Mouse (Mus musculus) myocyte (in vitro differentiated cells): ENCODE results near the gene Patl2. TPM values are rescaled to one million over a fixed set of nuclear protein-coding genes. Genes with fewer than 3 reads are reported as not detected.

Experiments used
- H3K27me3 ChIP-seq: one replicate; pipeline ENCODE4 v1.6.1; 2011; ENCODE audit not compliant: control insufficient read depth, insufficient read depth, insufficient read length
- H3K36me3 ChIP-seq: one replicate; pipeline ENCODE4 v1.6.1; 2011; ENCODE audit not compliant: control insufficient read depth, insufficient read depth
- H3K4me2 ChIP-seq: one replicate; pipeline ENCODE4 v1.6.1; 2011; ENCODE audit warnings: low read depth, control low read depth
- H3K4me3 ChIP-seq: one replicate; pipeline ENCODE4 v1.5.1; 2011; ENCODE audit warnings: mild to moderate bottlenecking, control low read depth, moderate library complexity
- H3K79me2 ChIP-seq: one replicate; pipeline ENCODE4 v1.6.1; 2011; ENCODE audit not compliant: control insufficient read depth, insufficient read depth
- H3ac ChIP-seq: one replicate; pipeline ENCODE4 v1.6.1; 2011; ENCODE audit not compliant: control insufficient read depth, insufficient read length
- CEBPB ChIP-seq: IDR thresholded peaks from 2 replicates; pipeline ENCODE4 v1.6.1; 2011; ENCODE audit warnings: mild to moderate bottlenecking, moderate library complexity; ENCODE audit not compliant: poor library complexity, insufficient read depth, severe bottlenecking
- E2F4 ChIP-seq: IDR thresholded peaks from one replicate; pipeline ENCODE4 v1.6.1; 2011; ENCODE audit warnings: mild to moderate bottlenecking, control low read depth, moderate library complexity; ENCODE audit not compliant: insufficient read depth
- MAX ChIP-seq: IDR thresholded peaks from one replicate; pipeline ENCODE4 v1.6.1; 2011; ENCODE audit warnings: low read depth, mild to moderate bottlenecking, control low read depth
- MYOD1 ChIP-seq, 3 experiments: IDR thresholded peaks; one replicate each; pipeline ENCODE4 v1.6.1; 2011; ENCODE audit warnings: control low read depth in 2 of 3, low read depth in 2 of 3, mild to moderate bottlenecking in 2 of 3, moderate library complexity in 1 of 3; ENCODE audit not compliant: insufficient read length in 2 of 3, control insufficient read depth in 1 of 3
- MYOG ChIP-seq, 3 experiments: IDR thresholded peaks; one replicate each; pipeline ENCODE4 v1.6.1; 2011; ENCODE audit warnings: control low read depth in 2 of 3, low read depth in 2 of 3, mild to moderate bottlenecking in 2 of 3; ENCODE audit not compliant: insufficient read length in 2 of 3, control insufficient read depth in 1 of 3, insufficient read depth in 1 of 3
- POLR2A ChIP-seq: IDR thresholded peaks from one replicate; pipeline ENCODE4 v1.6.1; 2011; ENCODE audit warnings: low read depth, mild to moderate bottlenecking, control low read depth, moderate library complexity; ENCODE audit not compliant: insufficient read length
- POLR2AphosphoS2 ChIP-seq: IDR thresholded peaks from one replicate; pipeline ENCODE4 v1.6.1; 2011; ENCODE audit warnings: low read depth, control low read depth; ENCODE audit not compliant: insufficient read length
- REST ChIP-seq: IDR thresholded peaks from one replicate; pipeline ENCODE4 v1.6.1; 2011; ENCODE audit warnings: mild to moderate bottlenecking, control low read depth, moderate library complexity; ENCODE audit not compliant: insufficient read depth, insufficient read length
- SRF ChIP-seq: IDR thresholded peaks from one replicate; pipeline ENCODE4 v1.6.1; 2011; ENCODE audit warnings: low read depth; ENCODE audit not compliant: control insufficient read depth, insufficient read length
- TCF12 ChIP-seq: IDR thresholded peaks from one replicate; pipeline ENCODE4 v1.6.1; 2011; ENCODE audit warnings: mild to moderate bottlenecking, control low read depth; ENCODE audit not compliant: poor library complexity, insufficient read depth, severe bottlenecking
- TCF3 ChIP-seq: IDR thresholded peaks from one replicate; pipeline ENCODE4 v1.6.1; 2011; ENCODE audit warnings: low read depth, control low read depth; ENCODE audit not compliant: insufficient read length
- USF1 ChIP-seq: IDR thresholded peaks from one replicate; pipeline ENCODE4 v1.6.1; 2011; ENCODE audit warnings: low read depth, mild to moderate bottlenecking, control low read depth, moderate library complexity
- polyA plus RNA-seq: library from polyadenylated mRNA; unstranded; fragments of >200 nt; fragmentation: generic; extraction: Trizol; gene quantifications from one replicate; pipeline ENCODE4 v1.2.1, GENCODE M21; 2012; ENCODE audit warnings: missing spikeins

Patl2 gene
- polyA plus RNA-seq, 1 experiment = 0.07 TPM

- TF ChIP-seq USF1 (no peak), E2F4 (no peak), POLR2AphosphoS2 (no peak), TCF3 (no peak), TCF12 (no peak), MYOD1 (IDR thresholded peaks at IDR 0.05; ENCODE audit: control insufficient read depth in 1 of 3, insufficient read length in 2 of 3, low read depth in 2 of 3) (no peak), POLR2A (no peak), MYOG (IDR thresholded peaks at IDR 0.05; ENCODE audit: control insufficient read depth in 1 of 3, insufficient read depth in 1 of 3, insufficient read length in 2 of 3, low read depth in 2 of 3) (no peak), SRF (no peak), MAX (no peak), REST (no peak), CEBPB (no peak)
- Histone ChIP-seq H3K27me3 (no peaks in the 10 kb centered on the region), H3ac (no peak overlapping the region), H3K79me2 (no peaks in the 10 kb centered on the region), H3K36me3 (no peaks in the 10 kb centered on the region), H3K4me3 (no peak overlapping the region), H3K4me2 (no peak overlapping the region)
Measured at GRCm38 (mm10) chr2:122140815-122141214, 45.2 kb downstream of the Patl2 start.

- H3K27me3 ChIP-seq = no peaks in the 10 kb centered on the region
- H3K4me3 ChIP-seq = no peak overlapping the region
- TF ChIP-seq MAX (no peak), MYOG (IDR thresholded peaks at IDR 0.05; ENCODE audit: control insufficient read depth in 1 of 3, insufficient read depth in 1 of 3, insufficient read length in 2 of 3, low read depth in 2 of 3) (no peak), REST (no peak), POLR2AphosphoS2 (no peak), POLR2A (no peak), SRF (no peak), TCF12 (no peak), E2F4 (no peak), MYOD1 (IDR thresholded peaks at IDR 0.05; ENCODE audit: control insufficient read depth in 1 of 3, insufficient read length in 2 of 3, low read depth in 2 of 3) (no peak), USF1 (no peak), TCF3 (no peak), CEBPB (no peak)
- no peak overlapping the region for H3K4me2 ChIP-seq
- H3K36me3 ChIP-seq = no peaks in the 10 kb centered on the region
- H3ac ChIP-seq = no peak overlapping the region
- H3K79me2 ChIP-seq = no peaks in the 10 kb centered on the region
Measured at GRCm38 (mm10) chr2:122137839-122138465, 48.0 kb downstream of the Patl2 start.

- TF ChIP-seq REST (no peak), E2F4 (no peak), SRF (no peak), CEBPB (no peak), POLR2A (no peak), MYOD1 (IDR thresholded peaks at IDR 0.05; ENCODE audit: control insufficient read depth in 1 of 3, insufficient read length in 2 of 3, low read depth in 2 of 3) (no peak), MAX (no peak), TCF3 (no peak), MYOG (IDR thresholded peaks at IDR 0.05; ENCODE audit: control insufficient read depth in 1 of 3, insufficient read depth in 1 of 3, insufficient read length in 2 of 3, low read depth in 2 of 3) (no peak), POLR2AphosphoS2 (no peak), USF1 (no peak), TCF12 (no peak)
- Histone ChIP-seq H3K4me3 (no peak overlapping the region), H3K36me3 (no peaks in the 10 kb centered on the region), H3K27me3 (no peaks in the 10 kb centered on the region), H3K79me2 (no peaks in the 10 kb centered on the region), H3K4me2 (no peak overlapping the region), H3ac (no peak overlapping the region)
Measured at GRCm38 (mm10) chr2:122132618-122133017, 53.4 kb downstream of the Patl2 start.

GRCm38 (mm10) chr2:122132078-122132477 is 53.9 kb downstream of the Patl2 start:
- no peaks in the 10 kb centered on the region for H3K79me2 ChIP-seq
- no peak overlapping the region for H3ac ChIP-seq
- H3K27me3 ChIP-seq = no peaks in the 10 kb centered on the region
- H3K36me3 ChIP-seq = no peaks in the 10 kb centered on the region
- TF ChIP-seq POLR2A (no peak), TCF12 (no peak), MYOD1 (IDR thresholded peaks at IDR 0.05; ENCODE audit: control insufficient read depth in 1 of 3, insufficient read length in 2 of 3, low read depth in 2 of 3) (no peak), POLR2AphosphoS2 (no peak), TCF3 (no peak), MYOG (IDR thresholded peaks at IDR 0.05; ENCODE audit: control insufficient read depth in 1 of 3, insufficient read depth in 1 of 3, insufficient read length in 2 of 3, low read depth in 2 of 3) (no peak)
- H3K4me2 ChIP-seq = no peak overlapping the region
- H3K4me3 ChIP-seq = no peak overlapping the region
